Mouse (Mus musculus) MEL (cell line): ENCODE results near the gene Mfsd2b. TPM values are rescaled to one million over a fixed set of nuclear protein-coding genes. Genes with fewer than 3 reads are reported as not detected.
A peak's percentile ranks its signal among the peaks of the same experiment; 100 is the strongest.

Source experiments
- DNase-seq: peaks from one replicate; pipeline ENCODE4 v3.0.0; 2011; ENCODE audit warnings: low read depth, low spot score
- H3K27ac ChIP-seq: 2 replicates; pipeline ENCODE4 v1.5.1; 2012; ENCODE audit warnings: low read depth, mild to moderate bottlenecking, control low read depth, low read length, moderate library complexity; ENCODE audit not compliant: control insufficient read depth
- H3K27me3 ChIP-seq, 2 experiments: fragments of 150-350 bp in 1 of 2; sonication (generic) in 1 of 2; 2 replicates each; pipeline ENCODE4 v1.6.1; 2012; ENCODE audit warnings: low read length in 2 of 2, mild to moderate bottlenecking in 2 of 2, improper control_type of control experiment in 1 of 2, moderate library complexity in 1 of 2; ENCODE audit not compliant: insufficient read depth in 2 of 2, control insufficient read depth in 1 of 2
- H3K36me3 ChIP-seq, 2 experiments: 2 replicates each; pipeline ENCODE4 v1.6.1; 2012 to 2014; ENCODE audit warnings: low read length in 2 of 2, improper control_type of control experiment in 1 of 2, inconsistent platforms in 1 of 2, mild to moderate bottlenecking in 1 of 2; ENCODE audit not compliant: insufficient read depth in 2 of 2, control insufficient read depth in 1 of 2
- H3K4me1 ChIP-seq, 2 experiments: fragments of 150-350 bp in 1 of 2; sonication (generic) in 1 of 2; 2 replicates each; pipeline ENCODE4 v1.6.1; 2012; ENCODE audit warnings: low read length in 2 of 2, improper control_type of control experiment in 1 of 2, mild to moderate bottlenecking in 1 of 2; ENCODE audit not compliant: insufficient read depth in 2 of 2, control insufficient read depth in 1 of 2
- H3K4me3 ChIP-seq, 2 experiments: fragments of 150-350 bp in 1 of 2; sonication (generic) in 1 of 2; 2 replicates each; pipeline ENCODE4 v1.5.1; 2012; ENCODE audit warnings: low read depth in 2 of 2, low read length in 2 of 2, mild to moderate bottlenecking in 2 of 2, moderate library complexity in 2 of 2, control low read depth in 1 of 2, improper control_type of control experiment in 1 of 2; ENCODE audit not compliant: control insufficient read depth in 1 of 2, insufficient read depth in 1 of 2
- H3K79me2 ChIP-seq: 2 replicates; pipeline ENCODE4 v1.6.1; 2012; ENCODE audit warnings: mild to moderate bottlenecking, low read length, moderate library complexity; ENCODE audit not compliant: control insufficient read depth, poor library complexity, insufficient read depth
- H3K9ac ChIP-seq: 2 replicates; pipeline ENCODE4 v1.6.1; 2012; ENCODE audit warnings: low read depth, mild to moderate bottlenecking, control low read depth, low read length, moderate library complexity; ENCODE audit not compliant: control insufficient read depth, poor library complexity, severe bottlenecking
- H3K9me3 ChIP-seq: fragments of 150-350 bp; sonication (generic); replicated peaks from 2 replicates; pipeline ENCODE4 v1.6.1; 2012; ENCODE audit warnings: mild to moderate bottlenecking, low read length, improper control_type of control experiment, moderate library complexity; ENCODE audit not compliant: insufficient read depth
- CHD2 ChIP-seq: IDR thresholded peaks from 2 replicates; pipeline ENCODE4 v1.6.1; 2011; ENCODE audit warnings: low read length, improper control_type of control experiment
- CTCF ChIP-seq, 3 experiments: IDR thresholded peaks in 2 of 3; conservative IDR thresholded peaks in 1 of 3; 2 replicates each; pipeline ENCODE4 v1.5.1; 2011 to 2012; ENCODE audit warnings: low read length in 3 of 3, low read depth in 2 of 3, mild to moderate bottlenecking in 2 of 3, improper control_type of control experiment in 1 of 3, inconsistent platforms in 1 of 3, mixed read lengths in 1 of 3, moderate library complexity in 1 of 3; ENCODE audit not compliant: control insufficient read depth in 1 of 3, insufficient read depth in 1 of 3, poor library complexity in 1 of 3, severe bottlenecking in 1 of 3
- ELF1 ChIP-seq: IDR thresholded peaks from 2 replicates; pipeline ENCODE4 v1.6.1; 2014; ENCODE audit warnings: low read depth, mild to moderate bottlenecking, inconsistent platforms, low read length, improper control_type of control experiment, moderate library complexity
- EP300 ChIP-seq, 2 experiments: IDR thresholded peaks; 2 replicates each; pipeline ENCODE4 v1.6.1; 2011; ENCODE audit warnings: improper control_type of control experiment in 2 of 2, low read length in 2 of 2, low read depth in 1 of 2, mild to moderate bottlenecking in 1 of 2
- ETS1 ChIP-seq: IDR thresholded peaks from 2 replicates; pipeline ENCODE4 v1.6.1; 2012; ENCODE audit warnings: low read depth, mild to moderate bottlenecking, inconsistent platforms, low read length, improper control_type of control experiment, moderate library complexity
- GATA1 ChIP-seq: IDR thresholded peaks from 2 replicates; pipeline ENCODE4 v1.6.1; 2011; ENCODE audit warnings: low read depth, low read length, improper control_type of control experiment
- MAX ChIP-seq: IDR thresholded peaks from 2 replicates; pipeline ENCODE4 v1.6.1; 2011; ENCODE audit warnings: low read length, improper control_type of control experiment
- MAZ ChIP-seq: IDR thresholded peaks from 2 replicates; pipeline ENCODE4 v1.6.1; 2012; ENCODE audit warnings: low read depth, mild to moderate bottlenecking, inconsistent platforms, low read length, improper control_type of control experiment
- MXI1 ChIP-seq: IDR thresholded peaks from 2 replicates; pipeline ENCODE4 v1.6.1; 2011; ENCODE audit warnings: mild to moderate bottlenecking, low read depth, low read length, improper control_type of control experiment
- NELFE ChIP-seq: IDR thresholded peaks from 2 replicates; pipeline ENCODE4 v1.6.1; 2011; ENCODE audit warnings: low read depth, low read length, improper control_type of control experiment
- NRF1 ChIP-seq: IDR thresholded peaks from 2 replicates; pipeline ENCODE4 v1.6.1; 2014; ENCODE audit warnings: low read depth, mild to moderate bottlenecking, inconsistent platforms, low read length, improper control_type of control experiment, moderate library complexity; ENCODE audit not compliant: poor library complexity, insufficient read depth, severe bottlenecking
- POLR2A ChIP-seq, 2 experiments: IDR thresholded peaks; 2 replicates each; pipeline ENCODE4 v1.6.1; 2011 to 2012; ENCODE audit warnings: low read length in 2 of 2, mild to moderate bottlenecking in 2 of 2, control low read depth in 1 of 2, improper control_type of control experiment in 1 of 2, low read depth in 1 of 2, moderate library complexity in 1 of 2; ENCODE audit not compliant: control insufficient read depth in 1 of 2, insufficient read depth in 1 of 2, poor library complexity in 1 of 2
- RAD21 ChIP-seq: IDR thresholded peaks from 2 replicates; pipeline ENCODE4 v1.6.1; 2011; ENCODE audit warnings: mild to moderate bottlenecking, low read depth, low read length, improper control_type of control experiment
- RCOR1 ChIP-seq: IDR thresholded peaks from 2 replicates; pipeline ENCODE4 v1.6.1; 2012; ENCODE audit warnings: low read depth, mild to moderate bottlenecking, inconsistent platforms, low read length, improper control_type of control experiment
- SIN3A ChIP-seq: IDR thresholded peaks from 2 replicates; pipeline ENCODE4 v1.6.1; 2012; ENCODE audit warnings: low read length, improper control_type of control experiment, inconsistent platforms
- SMC3 ChIP-seq: IDR thresholded peaks from 2 replicates; pipeline ENCODE4 v1.6.1; 2011; ENCODE audit warnings: low read depth, low read length, improper control_type of control experiment
- TAL1 ChIP-seq: IDR thresholded peaks from 2 replicates; pipeline ENCODE4 v1.6.1; 2012; ENCODE audit warnings: mild to moderate bottlenecking, inconsistent platforms, low read length, moderate library complexity, mixed read lengths
- TBP ChIP-seq: IDR thresholded peaks from 2 replicates; pipeline ENCODE4 v1.8.0; 2011; ENCODE audit warnings: low read depth, low read length, improper control_type of control experiment
- TCF12 ChIP-seq: IDR thresholded peaks from 2 replicates; pipeline ENCODE4 v1.6.1; 2014; ENCODE audit warnings: low read depth, mild to moderate bottlenecking, inconsistent platforms, low read length, improper control_type of control experiment, moderate library complexity
- UBTF ChIP-seq: IDR thresholded peaks from 2 replicates; pipeline ENCODE4 v1.6.1; 2012; ENCODE audit warnings: low read depth, mild to moderate bottlenecking, inconsistent platforms, low read length, improper control_type of control experiment, moderate library complexity, borderline replicate concordance; ENCODE audit not compliant: insufficient read depth
- ZKSCAN1 ChIP-seq: IDR thresholded peaks from 2 replicates; pipeline ENCODE4 v1.6.1; 2012; ENCODE audit warnings: low read depth, mild to moderate bottlenecking, inconsistent platforms, low read length, improper control_type of control experiment, moderate library complexity
- ZNF384 ChIP-seq: IDR thresholded peaks from 2 replicates; pipeline ENCODE4 v1.6.1; 2012; ENCODE audit warnings: low read depth, mild to moderate bottlenecking, inconsistent platforms, low read length, improper control_type of control experiment
- polyA plus RNA-seq, 2 experiments: library from polyadenylated mRNA; stranded (reverse) in 1 of 2; unstranded in 1 of 2; fragments of >175 nt in 1 of 2; fragments of >200 nt in 1 of 2; gene quantifications; 2 replicates each; pipeline versions ENCODE4 v1.2.1 to v1.2.4; 2012; ENCODE audit warnings: low replicate concordance in 2 of 2, low read depth in 1 of 2; ENCODE audit not compliant: insufficient read length in 2 of 2, insufficient read depth in 1 of 2, missing spikeins in 1 of 2
- total RNA-seq: library from RNA; depleted of rRNA; stranded (reverse); fragments of 300-350 nt; gene quantifications from 2 replicates; pipeline ENCODE4 v1.2.3, GENCODE M21; 2012

The Mfsd2b gene
- total and polyA plus RNA-seq, 3 experiments, result 31.9 to 117 TPM; not detected in 1

- TF ChIP-seq SIN3A, result peak; percentile 68; the same call in 1 of the 2 replicates
- peak in 1 of 2 experiments; percentile 73; a peak in 2 of 4 replicates for TF ChIP-seq POLR2A (IDR thresholded peaks at IDR 0.05; ENCODE audit: control insufficient read depth in 1 of 2, insufficient read depth in 1 of 2, low read depth in 1 of 2, low read length in 2 of 2, poor library complexity in 1 of 2)
- no peak for TF ChIP-seq SMC3
- peak; percentile 42; the same call in 1 of the 2 replicates for TF ChIP-seq NRF1
- peak; percentile 56; the same call in 1 of the 2 replicates for TF ChIP-seq MXI1
- no peak for TF ChIP-seq EP300 (IDR thresholded peaks at IDR 0.05; ENCODE audit: low read depth in 1 of 2, low read length in 2 of 2)
- no peak for TF ChIP-seq GATA1
- TF ChIP-seq ZNF384, result no peak
- TF ChIP-seq TCF12, result no peak
- no peak for TF ChIP-seq ZKSCAN1
- TF ChIP-seq ELF1, result peak; percentile 29; the same call in 1 of the 2 replicates
- TF ChIP-seq TBP, result peak; percentile 56; the same call in 1 of the 2 replicates
- TF ChIP-seq RCOR1, result no peak
- TF ChIP-seq RAD21, result no peak
- TF ChIP-seq UBTF, result no peak
- peak; percentile 73 for TF ChIP-seq NELFE
- TF ChIP-seq ETS1, result no peak
- TF ChIP-seq MAX, result peak; percentile 53; the same call in 1 of the 2 replicates
- no peak for TF ChIP-seq CHD2
- no peak for TF ChIP-seq CTCF (IDR thresholded peaks at IDR 0.05 in 2 of 3, conservative IDR thresholded peaks at IDR 0.05 in 1 of 3; ENCODE audit: control insufficient read depth in 1 of 3, insufficient read depth in 1 of 3, low read depth in 2 of 3, low read length in 3 of 3, poor library complexity in 1 of 3, severe bottlenecking in 1 of 3)
- no peak for TF ChIP-seq TAL1
- TF ChIP-seq MAZ, result peak; percentile 38; the same call in 1 of the 2 replicates
These were observed 32.7 kb downstream of the Mfsd2b start, which contains the start of gene Fkbp1b (continued) for GRCm38 (mm10) chr12:4841392-4841887.

- DNase-seq, result peak; percentile 40
- TF ChIP-seq SIN3A (peak; percentile 27; the same call in 1 of the 2 replicates), ELF1 (no peak)
- Histone ChIP-seq H3K27me3 (no peaks in the 10 kb centered on the region), H3K4me1 (peaks cover 0 to 19% of the 10 kb centered on the region in 2 experiments; a peak in 2 of 4 replicates), H3K79me2 (peaks cover 13% of the 10 kb centered on the region), H3K9me3 (no peaks in the 10 kb centered on the region), H3K4me3 (peak overlapping the region; percentile 76 to 90), H3K36me3 (peaks cover 0 to 11% of the 10 kb centered on the region in 2 experiments; a peak in 2 of 4 replicates), H3K27ac (0 out of 2 replicates have a peak overlapping the region, but pooled peaks have one; percentile 12), H3K9ac (peak overlapping the region; percentile 62)
These were observed 33.4 kb downstream of the Mfsd2b start for GRCm38 (mm10) chr12:4840741-4841140.
